Mouse (Mus musculus): ENCODE measurements around the gene Magi1. TPM values are rescaled to one million over a fixed set of nuclear protein-coding genes. Genes with fewer than 3 reads are reported as not detected.

Gene Magi1
- polyA plus RNA-seq, 1 experiment from 2014 or later, result 6.2 TPM

DNA sequence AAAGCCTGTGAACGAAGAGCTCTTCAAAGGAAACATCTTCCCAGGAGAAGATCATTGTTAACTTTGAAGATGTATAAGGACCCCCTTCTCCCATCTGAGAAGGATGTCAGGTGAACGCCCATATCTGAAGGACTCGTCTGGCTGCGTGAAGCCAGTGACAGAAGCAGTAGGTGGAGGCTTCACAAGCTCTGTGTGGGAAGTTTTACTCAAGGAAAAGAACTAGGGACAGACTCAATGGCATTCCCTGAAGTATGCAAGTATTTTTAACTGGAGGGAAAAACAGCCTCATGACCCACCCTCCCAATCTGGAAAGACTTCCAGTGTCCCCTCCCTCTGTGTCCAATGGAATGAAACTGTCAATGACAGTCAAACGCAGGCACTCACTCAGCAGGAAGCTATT lies 438.6 kb downstream of the Magi1 start:
- no peak overlapping the region for H3K27ac ChIP-seq
- H3K4me2 ChIP-seq (ENCODE audit: low read length), result no peak overlapping the region
- TF ChIP-seq CTCF (IDR thresholded peaks at IDR 0.05; ENCODE audit: low read depth), result no peak
- H3K9me3 ChIP-seq (replicated peaks; ENCODE audit: low read length), result no peaks in the 10 kb centered on the region
- no peaks in the 10 kb centered on the region for H3K4me1 ChIP-seq (replicated peaks; ENCODE audit: insufficient read depth, low read length)
- DNase-seq (ENCODE audit: low spot score) (no peak), ATAC-seq (replicated peaks; ENCODE audit: low FRiP score, low read depth) (no peak)
- no peaks in the 10 kb centered on the region for H3K27me3 ChIP-seq (ENCODE audit: insufficient read depth, low read length)
- no peak overlapping the region for H3K4me3 ChIP-seq (replicated peaks; ENCODE audit: low read depth, low read length)
- H3K36me3 ChIP-seq (ENCODE audit: insufficient read depth, low read length), result no peaks in the 10 kb centered on the region
- no peak overlapping the region for H3K9ac ChIP-seq (ENCODE audit: low read depth, low read length)
- 78% methylated on average over 5 of the region's 5 CpGs for WGBS

DNA sequence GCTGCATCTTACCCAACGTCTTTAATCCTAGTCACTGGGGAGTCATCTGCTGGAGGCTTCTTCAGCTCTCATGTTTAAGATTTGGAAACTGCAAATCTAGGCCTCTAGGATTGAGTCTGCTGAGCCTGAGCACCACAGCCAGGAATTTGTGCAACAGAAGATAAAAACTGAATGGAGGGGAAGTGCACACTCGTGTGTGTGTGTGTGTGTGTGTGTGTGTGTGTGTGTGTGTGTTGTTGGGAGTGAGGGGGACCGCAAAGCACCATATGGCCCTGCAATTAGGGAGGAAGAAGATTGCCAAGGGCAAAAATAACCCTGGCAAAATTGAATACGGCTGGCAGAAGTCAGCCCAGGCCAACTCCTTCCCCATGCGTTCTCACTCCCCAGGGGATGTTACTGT lies 439.1 kb downstream of the Magi1 start:
- DNase-seq (ENCODE audit: low spot score), result no peak
- no peak overlapping the region for H3K27ac ChIP-seq

DNA sequence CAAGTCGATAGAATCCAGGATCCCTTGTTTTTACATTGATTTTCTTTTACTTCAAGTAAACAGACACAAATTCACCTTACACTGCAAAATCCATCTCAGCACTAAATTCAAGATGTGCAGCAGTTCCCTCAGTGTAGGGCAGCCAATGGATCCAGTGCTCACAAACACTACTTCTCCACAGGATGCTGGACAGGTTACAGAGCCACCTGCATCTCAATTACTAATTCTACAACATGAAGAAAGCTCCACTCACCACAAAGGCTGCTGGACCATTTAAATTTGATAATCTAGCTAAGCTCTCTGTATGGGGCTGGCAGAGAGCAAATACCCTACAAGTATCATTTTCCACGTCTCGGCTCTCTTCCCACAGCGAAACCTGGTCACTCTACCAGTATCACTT lies 445.3 kb downstream of the Magi1 start:
- H3K9me3 ChIP-seq (replicated peaks; ENCODE audit: low read length), result no peaks in the 10 kb centered on the region
- H3K27me3 ChIP-seq (ENCODE audit: insufficient read depth, low read length), result no peaks in the 10 kb centered on the region
- no peak overlapping the region for H3K9ac ChIP-seq (ENCODE audit: low read depth, low read length)
- H3K36me3 ChIP-seq (ENCODE audit: insufficient read depth, low read length), result no peaks in the 10 kb centered on the region
- no peaks in the 10 kb centered on the region for H3K4me1 ChIP-seq (replicated peaks; ENCODE audit: insufficient read depth, low read length)
- no peak overlapping the region for H3K27ac ChIP-seq
- H3K4me3 ChIP-seq (replicated peaks; ENCODE audit: low read depth, low read length), result no peak overlapping the region
- H3K4me2 ChIP-seq (ENCODE audit: low read length), result no peak overlapping the region
- ATAC-seq (replicated peaks; ENCODE audit: low FRiP score, low read depth) (no peak), DNase-seq (ENCODE audit: low spot score) (no peak)
- TF ChIP-seq CTCF (IDR thresholded peaks at IDR 0.05; ENCODE audit: low read depth), result no peak
- WGBS, result 71% methylated on average over 4 of the region's 4 CpGs

More for the DNA sequence above, 439.1 kb downstream of the Magi1 start:
- TF ChIP-seq CTCF (IDR thresholded peaks at IDR 0.05; ENCODE audit: low read depth), result no peak
- no peak for ATAC-seq (replicated peaks; ENCODE audit: low FRiP score, low read depth)
- H3K9me3 ChIP-seq (replicated peaks; ENCODE audit: low read length), result no peaks in the 10 kb centered on the region
- WGBS, result 73% methylated on average over 5 of the region's 5 CpGs
- no peaks in the 10 kb centered on the region for H3K36me3 ChIP-seq (ENCODE audit: insufficient read depth, low read length)
- no peak overlapping the region for H3K4me3 ChIP-seq (replicated peaks; ENCODE audit: low read depth, low read length)
- no peak overlapping the region for H3K4me2 ChIP-seq (ENCODE audit: low read length)
- no peaks in the 10 kb centered on the region for H3K4me1 ChIP-seq (replicated peaks; ENCODE audit: insufficient read depth, low read length)
- no peak overlapping the region for H3K9ac ChIP-seq (ENCODE audit: low read depth, low read length)
- no peaks in the 10 kb centered on the region for H3K27me3 ChIP-seq (ENCODE audit: insufficient read depth, low read length)

DNA sequence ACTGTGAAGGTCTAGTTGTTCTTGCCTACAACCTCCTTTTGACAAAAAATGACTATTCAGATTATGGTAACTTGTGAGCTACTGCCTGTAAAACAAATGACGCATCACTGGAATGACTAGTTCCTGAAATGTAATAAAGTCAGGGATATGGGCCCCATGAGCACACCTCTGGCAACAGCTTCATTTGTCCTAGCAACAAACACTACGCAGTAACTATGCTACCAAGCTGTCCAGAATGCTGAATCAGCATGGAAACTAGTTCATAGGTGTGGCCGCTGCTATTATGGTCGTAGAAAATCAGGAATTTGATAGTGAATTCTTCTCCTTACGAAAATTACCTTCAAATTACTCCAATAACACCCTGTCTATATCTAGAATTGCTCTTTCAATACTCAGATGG lies 447.1 kb downstream of the Magi1 start:
- H3K4me1 ChIP-seq (replicated peaks; ENCODE audit: insufficient read depth, low read length), result no peaks in the 10 kb centered on the region
- H3K4me2 ChIP-seq (ENCODE audit: low read length), result no peak overlapping the region
- WGBS, result 91% methylated on average over 5 of the region's 5 CpGs
- no peak for TF ChIP-seq CTCF (IDR thresholded peaks at IDR 0.05; ENCODE audit: low read depth)
- H3K27ac ChIP-seq, result no peak overlapping the region
- DNase-seq (ENCODE audit: low spot score) (no peak), ATAC-seq (replicated peaks; ENCODE audit: low FRiP score, low read depth) (no peak)
- no peaks in the 10 kb centered on the region for H3K9me3 ChIP-seq (replicated peaks; ENCODE audit: low read length)
- no peak overlapping the region for H3K4me3 ChIP-seq (replicated peaks; ENCODE audit: low read depth, low read length)
- H3K36me3 ChIP-seq (ENCODE audit: insufficient read depth, low read length), result no peaks in the 10 kb centered on the region
- no peaks in the 10 kb centered on the region for H3K27me3 ChIP-seq (ENCODE audit: insufficient read depth, low read length)
- no peak overlapping the region for H3K9ac ChIP-seq (ENCODE audit: low read depth, low read length)

DNA sequence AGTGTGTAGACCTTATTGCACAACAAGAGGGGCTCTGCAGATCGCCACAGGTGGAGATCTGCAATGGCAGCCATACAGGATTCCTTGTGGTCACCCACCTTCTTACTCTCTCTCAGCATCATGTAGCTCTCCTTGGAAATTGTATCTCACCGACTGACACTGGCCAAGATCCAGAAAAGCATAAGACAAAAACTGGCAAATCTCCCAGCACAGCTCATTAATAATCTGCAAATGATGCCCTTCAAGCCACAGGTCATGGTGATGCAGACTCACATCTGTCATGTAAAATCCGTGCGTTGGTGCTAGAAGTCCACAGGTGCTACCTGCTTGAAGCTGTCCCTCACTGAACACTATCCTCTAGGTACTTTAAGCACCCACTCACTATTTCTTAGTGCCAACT lies 448.5 kb downstream of the Magi1 start:
- no peak overlapping the region for H3K4me3 ChIP-seq (replicated peaks; ENCODE audit: low read depth, low read length)
- H3K36me3 ChIP-seq (ENCODE audit: insufficient read depth, low read length), result no peaks in the 10 kb centered on the region
- no peak overlapping the region for H3K27ac ChIP-seq
- no peak overlapping the region for H3K9ac ChIP-seq (ENCODE audit: low read depth, low read length)
- H3K4me1 ChIP-seq (replicated peaks; ENCODE audit: insufficient read depth, low read length), result no peaks in the 10 kb centered on the region
- no peaks in the 10 kb centered on the region for H3K9me3 ChIP-seq (replicated peaks; ENCODE audit: low read length)
- WGBS, result 65% methylated on average over 4 of the region's 4 CpGs
- TF ChIP-seq CTCF (IDR thresholded peaks at IDR 0.05; ENCODE audit: low read depth), result no peak
- H3K27me3 ChIP-seq (ENCODE audit: insufficient read depth, low read length), result no peaks in the 10 kb centered on the region
- ATAC-seq (replicated peaks; ENCODE audit: low FRiP score, low read depth) (no peak), DNase-seq (ENCODE audit: low spot score) (no peak)
- no peak overlapping the region for H3K4me2 ChIP-seq (ENCODE audit: low read length)

DNA sequence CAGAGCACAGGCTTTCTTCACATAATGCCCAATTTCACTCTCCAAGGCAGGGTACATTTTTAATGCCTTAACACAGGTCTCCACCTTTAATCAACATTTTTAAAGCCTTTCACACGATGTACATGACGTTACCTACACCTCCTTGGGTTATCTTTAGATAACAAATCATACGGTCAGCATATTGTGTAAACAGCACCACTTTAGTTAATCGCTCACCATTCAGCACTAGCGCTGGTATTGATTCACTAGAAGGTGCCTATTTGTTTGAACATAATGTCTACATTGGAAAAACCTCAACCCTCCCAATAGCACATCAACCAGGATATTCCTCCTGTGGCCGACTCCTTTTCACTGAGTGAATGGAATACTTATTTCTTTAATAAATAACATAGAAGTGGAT lies 455.5 kb downstream of the Magi1 start:
- DNase-seq (ENCODE audit: low spot score) (no peak), ATAC-seq (replicated peaks; ENCODE audit: low FRiP score, low read depth) (no peak)
- Histone ChIP-seq H3K9ac (ENCODE audit: low read depth, low read length) (no peak overlapping the region), H3K4me3 (replicated peaks; ENCODE audit: low read depth, low read length) (no peak overlapping the region), H3K36me3 (ENCODE audit: insufficient read depth, low read length) (no peaks in the 10 kb centered on the region), H3K9me3 (replicated peaks; ENCODE audit: low read length) (no peaks in the 10 kb centered on the region), H3K4me1 (replicated peaks; ENCODE audit: insufficient read depth, low read length) (no peaks in the 10 kb centered on the region), H3K4me2 (ENCODE audit: low read length) (no peak overlapping the region), H3K27me3 (ENCODE audit: insufficient read depth, low read length) (no peaks in the 10 kb centered on the region), H3K27ac (no peak overlapping the region)
- TF ChIP-seq CTCF (IDR thresholded peaks at IDR 0.05; ENCODE audit: low read depth), result no peak
- WGBS, result 79% methylated on average over 6 of the region's 6 CpGs

DNA sequence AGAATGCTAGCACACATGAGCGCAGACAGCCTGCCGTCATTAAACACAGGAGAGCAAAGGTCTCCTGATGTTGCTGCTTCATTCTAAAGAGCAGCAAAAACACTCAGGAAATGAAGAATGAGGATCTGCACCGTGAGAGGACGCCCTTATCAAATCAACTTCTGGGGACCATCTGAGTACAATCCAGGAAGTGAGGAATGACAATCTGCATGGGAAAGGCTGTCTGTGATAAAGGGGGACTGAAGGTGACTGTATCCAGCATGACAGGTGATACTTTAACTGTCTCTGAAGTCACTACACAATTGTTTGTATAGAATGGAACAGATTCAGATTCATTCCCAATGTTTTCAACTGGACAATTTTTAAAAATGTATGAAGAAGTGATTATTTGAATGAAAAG lies 456.8 kb downstream of the Magi1 start:
- Histone ChIP-seq H3K9ac (ENCODE audit: low read depth, low read length) (no peak overlapping the region), H3K27ac (no peak overlapping the region), H3K9me3 (replicated peaks; ENCODE audit: low read length) (no peaks in the 10 kb centered on the region), H3K4me3 (replicated peaks; ENCODE audit: low read depth, low read length) (no peak overlapping the region), H3K36me3 (ENCODE audit: insufficient read depth, low read length) (no peaks in the 10 kb centered on the region), H3K27me3 (ENCODE audit: insufficient read depth, low read length) (no peaks in the 10 kb centered on the region), H3K4me2 (ENCODE audit: low read length) (no peak overlapping the region), H3K4me1 (replicated peaks; ENCODE audit: insufficient read depth, low read length) (no peaks in the 10 kb centered on the region)
- DNase-seq (ENCODE audit: low spot score) (no peak), ATAC-seq (replicated peaks; ENCODE audit: low FRiP score, low read depth) (no peak)
- no peak for TF ChIP-seq CTCF (IDR thresholded peaks at IDR 0.05; ENCODE audit: low read depth)
- WGBS, result 53% methylated on average over 4 of the region's 4 CpGs

Data from kidney, postnatal 0 days (tissue).